Mouse (Mus musculus) neutrophil, adult 65 days (primary cell): ENCODE results near the gene Zfp955b. TPM values are rescaled to one million over a fixed set of nuclear protein-coding genes. Genes with fewer than 3 reads are reported as not detected.

Source experiments
- total RNA-seq: library from RNA; stranded (reverse); gene quantifications from 2 replicates; pipeline ENCODE4 v1.2.4, GENCODE M21; 2023

Gene Zfp955b
- total RNA-seq, result 1.6 and 2.8 TPM in 2 replicates

DNA sequence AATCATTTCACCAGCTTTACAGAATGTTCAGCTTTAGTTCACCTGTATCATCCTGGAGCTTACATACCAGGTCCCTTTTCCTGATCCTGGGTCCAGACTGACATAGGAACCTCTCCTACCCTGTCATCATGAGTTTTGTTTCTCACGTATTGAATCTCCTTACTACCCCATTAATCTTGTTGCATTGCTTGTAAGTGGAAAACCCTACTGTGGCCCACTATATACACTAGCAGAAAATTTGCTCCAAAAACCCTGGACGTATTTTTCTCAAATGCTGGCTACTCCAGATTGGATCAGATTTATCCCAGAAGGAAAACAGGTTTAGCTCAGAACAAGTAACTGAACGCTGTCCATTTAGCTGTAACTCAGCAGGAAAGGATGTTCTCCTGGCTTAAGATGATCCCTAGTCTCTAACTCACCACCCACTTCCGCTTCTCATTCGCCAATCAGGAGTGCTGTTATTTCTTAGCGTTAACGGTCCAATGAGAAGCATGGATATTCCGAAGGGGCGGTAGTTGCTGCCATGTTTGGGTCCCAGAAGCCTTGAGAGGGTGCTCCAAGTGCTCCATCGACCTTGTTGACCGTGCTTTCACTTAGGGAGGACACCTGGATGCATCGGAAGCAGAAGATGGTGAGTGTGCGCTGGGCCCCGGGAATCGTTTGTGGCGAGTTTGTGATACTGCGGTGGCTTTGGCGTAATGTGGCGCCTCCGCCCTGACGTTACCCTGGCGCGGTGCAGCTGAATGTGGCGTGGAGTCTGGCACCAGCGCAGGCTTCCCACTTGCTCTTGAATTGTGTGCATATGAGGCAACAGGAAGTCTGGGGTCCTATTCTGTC, at the start of gene Zfp955b:
Gene Zfp955b, plus strand, starts transcription at position 506 of the 837 bp plus-strand sequence.

DNA sequence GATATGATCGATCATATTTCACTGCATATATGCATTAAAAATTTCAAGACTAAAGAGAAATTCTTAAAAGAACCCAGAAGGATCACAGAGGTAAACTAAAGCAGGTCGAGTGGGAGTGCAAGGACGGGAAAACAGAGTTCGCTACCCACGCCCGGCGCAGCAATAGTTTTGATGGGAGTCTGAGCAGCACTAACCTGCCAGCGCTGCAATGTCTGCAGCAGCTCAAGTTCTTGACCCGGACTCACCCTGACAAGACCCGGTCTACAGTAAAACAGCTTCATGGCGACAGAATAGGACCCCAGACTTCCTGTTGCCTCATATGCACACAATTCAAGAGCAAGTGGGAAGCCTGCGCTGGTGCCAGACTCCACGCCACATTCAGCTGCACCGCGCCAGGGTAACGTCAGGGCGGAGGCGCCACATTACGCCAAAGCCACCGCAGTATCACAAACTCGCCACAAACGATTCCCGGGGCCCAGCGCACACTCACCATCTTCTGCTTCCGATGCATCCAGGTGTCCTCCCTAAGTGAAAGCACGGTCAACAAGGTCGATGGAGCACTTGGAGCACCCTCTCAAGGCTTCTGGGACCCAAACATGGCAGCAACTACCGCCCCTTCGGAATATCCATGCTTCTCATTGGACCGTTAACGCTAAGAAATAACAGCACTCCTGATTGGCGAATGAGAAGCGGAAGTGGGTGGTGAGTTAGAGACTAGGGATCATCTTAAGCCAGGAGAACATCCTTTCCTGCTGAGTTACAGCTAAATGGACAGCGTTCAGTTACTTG, 34.6 kb upstream of the Zfp955b start, which contains the start of gene Zfp955a:
Gene Zfp955a, minus strand, starts transcription at position 616 of the 789 bp plus-strand sequence.

DNA sequence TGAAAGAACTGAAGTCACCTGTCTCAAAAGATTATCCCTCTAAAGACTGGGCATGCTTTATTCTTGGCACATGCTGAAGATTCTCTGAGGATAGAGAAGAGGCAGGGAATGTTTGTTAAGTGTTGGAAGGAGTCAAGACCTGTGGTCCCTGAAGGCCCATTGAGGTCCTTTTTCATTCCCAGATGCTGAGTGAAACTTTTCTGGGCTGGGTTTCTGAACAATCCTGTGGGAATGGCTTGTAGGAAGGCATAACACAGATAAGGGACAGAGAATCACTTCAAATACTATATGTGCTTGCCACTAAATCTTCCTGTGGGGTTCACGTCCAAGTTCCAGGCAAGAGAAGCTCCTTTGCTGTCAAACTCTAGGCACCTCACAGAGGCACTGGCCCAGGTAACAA, 25.0 kb upstream of the Zfp955b start, which contains the start of gene Olfr63:
Gene Olfr63, plus strand, starts transcription at position 301 of the 400 bp plus-strand sequence.

Other genes starting within 250 kb of the Zfp955b start
- gene 4921501E09Rik, start 221.5 kb upstream of the Zfp955b start, total RNA-seq, result not detected in 2 replicates
- 0.23 and 0.85 TPM in 2 replicates for gene Zfp563, start 200.2 kb upstream of the Zfp955b start, total RNA-seq
- gene Morc2b, start 149.9 kb upstream of the Zfp955b start, total RNA-seq, result not detected in 2 replicates
- gene Olfr55, start 121.1 kb upstream of the Zfp955b start, total RNA-seq, result not detected in 2 replicates
- not detected in 2 replicates for gene Olfr239, start 98.2 kb upstream of the Zfp955b start, total RNA-seq
- not detected in 2 replicates for gene Olfr1564, start 67.9 kb upstream of the Zfp955b start, total RNA-seq
- 2.0 and 2.2 TPM in 2 replicates for gene Zfp955a, start 34.4 kb upstream of the Zfp955b start, total RNA-seq
- 0.09 and 0.22 TPM in 2 replicates for gene Olfr63, start 24.9 kb upstream of the Zfp955b start, total RNA-seq
- 3.7 and 3.8 TPM in 2 replicates for gene Zfp81, start 69.3 kb downstream of the Zfp955b start, total RNA-seq
- 12.0 and 14.6 TPM in 2 replicates for gene Zfp101, start 105.1 kb downstream of the Zfp955b start, total RNA-seq
- not detected in 2 replicates for gene Actl9, start 143.4 kb downstream of the Zfp955b start, total RNA-seq
- gene Adamts10, start 234.7 kb downstream of the Zfp955b start, total RNA-seq, result 37.2 and 56.6 TPM in 2 replicates